Mouse (Mus musculus): ENCODE results near the gene Dzip3. TPM values are rescaled to one million over a fixed set of nuclear protein-coding genes. Genes with fewer than 3 reads are reported as not detected.

Gene Dzip3
- total RNA-seq, 2 experiments from 2014 or later = 4.0 to 4.3 TPM

Other genes with a start within 250 kb of the Dzip3 start
- gene Trat1, start 222.1 kb downstream of the Dzip3 start, total RNA-seq (2021) = under 1 TPM in 1 of 2 experiments, not detected in 1; 0.46 TPM
- gene Retnlb, start 177.3 kb downstream of the Dzip3 start, total RNA-seq (2021) = not detected
- gene Retnla, start 151.6 kb downstream of the Dzip3 start, total RNA-seq (2021) = 1 to 10 TPM; 4.4 TPM
- gene Retnlg, start 121.5 kb downstream of the Dzip3 start, total RNA-seq (2021) = not detected
- gene Cip2a, start within 50 bp of the Dzip3 start, total RNA-seq (2021) = under 1 TPM; 0.57 to 0.69 TPM
- not detected for gene Myh15, start 63.3 kb upstream of the Dzip3 start, total RNA-seq (2021)